Mouse (Mus musculus) heart, embryonic 12.5 days (tissue): Measurements from ENCODE around the gene Polrmt. TPM values are rescaled to one million over a fixed set of nuclear protein-coding genes. Genes with fewer than 3 reads are reported as not detected.

Source experiments
- ATAC-seq: fragments of 200-750 bp; cut with Nextera tagmentation; 2 replicates; pipeline ENCODE4 v1.8.0; 2017; ENCODE audit warnings: moderate TSS enrichment, moderate library complexity; ENCODE audit not compliant: insufficient number of reproducible peaks, low FRiP score
- H3K27ac ChIP-seq: fragments of 300-500 bp; sonication (generic); 2 replicates; pipeline ENCODE4 v1.5.1; 2016; ENCODE audit warnings: mild to moderate bottlenecking, moderate library complexity; ENCODE audit not compliant: poor library complexity, severe bottlenecking
- H3K27me3 ChIP-seq: fragments of 300-500 bp; sonication (generic); replicated peaks from 2 replicates; pipeline ENCODE4 v1.6.1; 2016; ENCODE audit warnings: mild to moderate bottlenecking, moderate library complexity
- H3K36me3 ChIP-seq: fragments of 300-500 bp; sonication (generic); 2 replicates; pipeline ENCODE4 v1.6.1; 2016; ENCODE audit warnings: mild to moderate bottlenecking, moderate library complexity
- H3K4me1 ChIP-seq: fragments of 300-500 bp; sonication (generic); replicated peaks from 2 replicates; pipeline ENCODE4 v1.6.1; 2016; ENCODE audit warnings: mild to moderate bottlenecking
- H3K4me2 ChIP-seq: fragments of 300-500 bp; sonication (generic); 2 replicates; pipeline ENCODE4 v1.6.1; 2016; ENCODE audit warnings: mild to moderate bottlenecking, moderate library complexity
- H3K4me3 ChIP-seq: fragments of 300-500 bp; sonication (generic); 2 replicates; pipeline ENCODE4 v1.5.1; 2016; ENCODE audit warnings: mild to moderate bottlenecking
- H3K9ac ChIP-seq: fragments of 300-500 bp; sonication (generic); 2 replicates; pipeline ENCODE4 v1.6.1; 2016; ENCODE audit warnings: mild to moderate bottlenecking, moderate library complexity
- H3K9me3 ChIP-seq: fragments of 300-500 bp; sonication (generic); replicated peaks from 2 replicates; pipeline ENCODE4 v1.6.1; 2016; ENCODE audit warnings: mild to moderate bottlenecking, moderate library complexity
- WGBS: fragments of 180-500 bp; shearing (Covaris S2); methylation state at CpG from one replicate; pipeline ENCODE4 v1.1.7; 2016; 5-methylcytosine and 5-hydroxymethylcytosine counted together
- polyA plus RNA-seq: library from polyadenylated mRNA; unstranded; fragments of >200 nt; fragmentation: Nextera tagmentation; extraction: Ambion mirVana; gene quantifications from 2 replicates; pipeline ENCODE4 v1.2.1, GENCODE M21; 2016

Gene Polrmt
- polyA plus RNA-seq, 1 experiment from 2014 or later: 35.4 TPM

DNA sequence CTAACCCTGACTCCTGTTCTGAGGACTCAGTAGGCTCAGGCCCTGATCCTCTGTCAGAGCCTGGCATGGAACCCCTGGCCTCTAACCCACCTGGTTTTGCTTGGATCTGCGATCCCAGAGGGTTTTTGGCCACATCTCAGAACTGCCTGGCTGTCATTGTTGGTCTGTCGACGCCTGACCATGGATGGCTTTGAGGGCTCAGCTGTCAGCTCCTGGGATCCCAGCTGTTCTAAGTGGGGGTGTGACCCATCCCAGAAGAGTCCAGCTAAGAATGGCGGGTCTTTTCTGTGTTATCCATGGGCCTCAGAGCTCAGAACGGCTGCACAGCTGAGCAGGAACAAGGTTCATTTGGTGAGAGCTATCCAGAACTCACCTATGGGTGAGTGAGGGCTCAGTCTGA lies 25.3 kb downstream of the Polrmt start:
- H3K27me3 ChIP-seq: peaks cover 67% of the 10 kb centered on the region
- H3K27ac ChIP-seq: no peak overlapping the region
- no peaks in the 10 kb centered on the region for H3K9me3 ChIP-seq
- H3K4me3 ChIP-seq: no peak overlapping the region
- no peak for ATAC-seq
- no peak overlapping the region for H3K4me2 ChIP-seq
- peaks cover 21% of the 10 kb centered on the region for H3K4me1 ChIP-seq
- no peak overlapping the region for H3K9ac ChIP-seq
- WGBS: 52% methylated on average over 5 of the region's 5 CpGs
- no peaks in the 10 kb centered on the region for H3K36me3 ChIP-seq

GRCm38 (mm10) chr10:79717640-79718357 lies 28.6 kb downstream of the Polrmt start:
- ATAC-seq: no peak
- H3K27me3 ChIP-seq: peaks cover 80% of the 10 kb centered on the region
- peaks cover 19% of the 10 kb centered on the region for H3K4me1 ChIP-seq
- 6% methylated on average over 42 of the region's 43 CpGs for WGBS
- H3K4me2 ChIP-seq: peak overlapping the region; percentile 98
- H3K9ac ChIP-seq: no peak overlapping the region
- H3K4me3 ChIP-seq: peak overlapping the region; percentile 58
- no peaks in the 10 kb centered on the region for H3K9me3 ChIP-seq
- no peak overlapping the region for H3K27ac ChIP-seq
- no peaks in the 10 kb centered on the region for H3K36me3 ChIP-seq

- H3K9me3 ChIP-seq: no peaks in the 10 kb centered on the region
- peaks cover 79% of the 10 kb centered on the region for H3K27me3 ChIP-seq
- H3K4me1 ChIP-seq: peaks cover 27% of the 10 kb centered on the region
- H3K9ac ChIP-seq: peak overlapping the region; percentile 63
- ATAC-seq: no peak
- 0% methylated on average over 44 of the region's 44 CpGs for WGBS
- peak overlapping the region; percentile 58 for H3K4me3 ChIP-seq
- peak overlapping the region; percentile 98 for H3K4me2 ChIP-seq
- peaks cover 2% of the 10 kb centered on the region for H3K36me3 ChIP-seq
- no peak overlapping the region for H3K27ac ChIP-seq
Measured at GRCm38 (mm10) chr10:79716988-79717355, 29.4 kb downstream of the Polrmt start.

- peaks cover 8% of the 10 kb centered on the region for H3K36me3 ChIP-seq
- H3K4me2 ChIP-seq: peak within 1 kb of the TSS; percentile 98
- peak within 1 kb of the TSS; percentile 63 for H3K9ac ChIP-seq
- peaks cover 73% of the 10 kb centered on the region for H3K27me3 ChIP-seq
- H3K27ac ChIP-seq: no peak within 1 kb of the TSS
- peak within 1 kb of the TSS; percentile 58 for H3K4me3 ChIP-seq
- peaks cover 27% of the 10 kb centered on the region for H3K4me1 ChIP-seq
- H3K9me3 ChIP-seq: no peaks in the 10 kb centered on the region
- WGBS: 4% methylated on average over 73 of the region's 91 CpGs
- no peak for ATAC-seq
Measured at GRCm38 (mm10) chr10:79716254-79716987, 30.0 kb downstream of the Polrmt start, which contains the start of gene Hcn2. Gene Hcn2, plus strand, starts transcription at chr10:79716634.

GRCm38 (mm10) chr10:79714996-79715395 lies 31.4 kb downstream of the Polrmt start:
- WGBS: 69% methylated on average over 4 of the region's 4 CpGs
- Histone ChIP-seq H3K27me3 (peaks cover 61% of the 10 kb centered on the region), H3K27ac (no peak overlapping the region), H3K36me3 (peaks cover 22% of the 10 kb centered on the region), H3K4me1 (peaks cover 35% of the 10 kb centered on the region), H3K4me2 (no peak overlapping the region), H3K9ac (no peak overlapping the region), H3K9me3 (no peaks in the 10 kb centered on the region), H3K4me3 (no peak overlapping the region)
- no peak for ATAC-seq

DNA sequence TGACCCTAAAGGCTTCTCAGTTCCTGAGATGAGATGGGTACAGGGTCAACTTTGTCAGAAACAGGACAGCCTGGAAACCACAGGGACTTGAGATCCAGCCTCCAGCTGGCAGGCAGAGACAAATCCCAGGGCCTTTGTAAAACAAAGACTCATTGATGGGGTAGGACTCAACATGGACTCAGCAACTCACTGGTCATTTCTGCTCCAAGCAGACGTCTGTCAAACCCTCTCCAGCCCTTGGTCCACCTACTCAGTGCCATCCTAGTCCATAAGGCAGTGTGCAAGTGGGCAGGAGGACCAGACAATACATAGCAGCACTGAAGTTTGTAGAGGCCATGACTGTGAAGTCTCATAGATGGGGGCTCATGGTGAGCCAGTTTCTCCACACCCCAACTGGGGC lies 33.2 kb downstream of the Polrmt start:
- WGBS: 37% methylated on average over 1 of the region's 1 CpGs

DNA sequence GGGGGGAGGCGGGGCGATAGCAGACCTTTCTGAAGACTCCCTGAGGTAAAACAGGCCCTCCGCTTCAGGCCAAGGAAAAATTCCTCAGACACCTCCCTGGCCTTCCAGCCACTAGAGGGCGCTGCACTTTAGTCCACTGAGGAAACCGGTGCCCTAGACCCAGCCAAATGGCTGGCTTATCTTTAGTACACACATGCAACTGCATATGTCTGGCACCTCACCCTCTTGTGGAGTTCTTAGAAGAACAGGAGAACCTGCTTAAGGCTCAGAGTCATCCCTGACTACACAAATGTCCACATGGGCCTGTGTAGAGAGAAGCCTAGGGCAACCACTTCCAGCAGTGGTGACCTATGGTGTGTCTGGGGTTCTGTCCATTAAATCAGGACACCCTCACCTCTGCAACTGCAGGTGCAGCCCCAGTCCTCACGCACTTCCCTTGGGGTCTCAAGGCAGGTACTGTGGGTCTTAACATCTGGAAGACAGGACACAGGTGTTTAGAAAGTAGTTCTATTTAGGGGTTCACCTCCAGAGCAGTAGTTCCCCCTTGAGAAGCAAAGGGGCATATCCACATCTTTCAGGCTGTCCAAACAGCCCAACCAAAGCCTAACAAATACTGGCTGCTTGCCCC lies 33.8 kb downstream of the Polrmt start:
- no peak overlapping the region for H3K9ac ChIP-seq
- 14% methylated on average over 4 of the region's 6 CpGs for WGBS
- no peak overlapping the region for H3K27ac ChIP-seq
- H3K4me1 ChIP-seq: peaks cover 57% of the 10 kb centered on the region
- peaks cover 37% of the 10 kb centered on the region for H3K27me3 ChIP-seq
- H3K36me3 ChIP-seq: peaks cover 40% of the 10 kb centered on the region
- ATAC-seq: peak; percentile 76
- no peak overlapping the region for H3K4me3 ChIP-seq
- H3K9me3 ChIP-seq: no peaks in the 10 kb centered on the region
- no peak overlapping the region for H3K4me2 ChIP-seq

More for the DNA sequence above, 33.2 kb downstream of the Polrmt start:
- Histone ChIP-seq H3K36me3 (peaks cover 39% of the 10 kb centered on the region), H3K27me3 (peaks cover 43% of the 10 kb centered on the region), H3K4me1 (peaks cover 54% of the 10 kb centered on the region), H3K9me3 (no peaks in the 10 kb centered on the region), H3K9ac (no peak overlapping the region), H3K4me2 (no peak overlapping the region), H3K27ac (no peak overlapping the region), H3K4me3 (no peak overlapping the region)
- ATAC-seq: no peak

DNA sequence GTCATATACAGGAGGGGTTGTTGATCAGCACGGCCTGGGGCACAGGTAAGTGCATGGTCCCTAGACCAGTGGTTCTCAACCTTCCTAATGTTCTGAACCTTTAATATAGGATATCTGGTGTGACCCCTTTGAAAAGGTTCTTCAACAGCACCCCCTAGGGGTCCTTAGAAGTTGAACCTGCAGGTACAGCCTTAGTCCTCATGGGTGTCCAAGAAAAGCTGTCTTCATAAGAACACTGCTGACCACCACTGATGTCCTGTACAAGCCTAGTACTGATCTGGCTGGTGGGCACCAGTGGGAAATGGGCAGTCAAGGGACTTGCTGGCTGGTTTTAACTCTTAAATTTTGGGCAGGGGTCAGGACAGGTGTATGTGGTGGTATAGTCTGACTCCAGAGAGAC lies 34.4 kb downstream of the Polrmt start:
- no peak overlapping the region for H3K9ac ChIP-seq
- H3K27ac ChIP-seq: no peak overlapping the region
- peaks cover 31% of the 10 kb centered on the region for H3K27me3 ChIP-seq
- no peak for ATAC-seq
- 82% methylated on average over 1 of the region's 1 CpGs for whole genome bisulfite sequencing
- peaks cover 45% of the 10 kb centered on the region for H3K36me3 ChIP-seq
- H3K4me1 ChIP-seq: peaks cover 57% of the 10 kb centered on the region
- no peak overlapping the region for H3K4me3 ChIP-seq
- H3K4me2 ChIP-seq: no peak overlapping the region
- no peaks in the 10 kb centered on the region for H3K9me3 ChIP-seq

DNA sequence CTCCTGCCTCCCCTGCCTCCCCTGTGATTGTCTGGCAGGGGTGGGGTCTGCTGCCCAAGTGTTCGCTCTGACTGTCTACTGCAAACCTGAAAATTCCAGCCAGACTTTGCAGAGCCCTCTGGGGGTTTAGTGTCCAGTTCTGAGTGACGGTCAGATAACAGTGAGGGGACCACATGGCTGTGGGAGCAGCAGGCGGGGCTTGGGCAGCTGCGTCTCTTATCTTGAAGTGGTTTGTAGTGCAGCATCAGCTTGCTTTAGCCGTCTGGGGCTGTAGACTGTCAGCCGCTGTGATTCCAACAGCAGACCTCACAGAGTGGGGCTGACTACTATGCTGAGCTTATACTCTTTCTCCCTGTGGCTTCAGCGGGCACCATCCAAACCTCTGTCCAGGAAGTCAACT lies 37.1 kb downstream of the Polrmt start:
- H3K4me1 ChIP-seq: peaks cover 69% of the 10 kb centered on the region
- H3K4me3 ChIP-seq: peak overlapping the region; percentile 7; the same call in 1 of the 2 replicates
- peak overlapping the region; percentile 73 for H3K27ac ChIP-seq
- H3K9ac ChIP-seq: 0 out of 2 replicates have a peak overlapping the region, but pooled peaks have one; percentile 2
- WGBS: 16% methylated on average over 7 of the region's 7 CpGs
- H3K9me3 ChIP-seq: no peaks in the 10 kb centered on the region
- ATAC-seq: peak; percentile 22; the same call in 1 of the 2 replicates
- H3K4me2 ChIP-seq: peak overlapping the region; percentile 45
- peaks cover 53% of the 10 kb centered on the region for H3K36me3 ChIP-seq
- peaks cover 5% of the 10 kb centered on the region; the same call in 1 of the 2 replicates for H3K27me3 ChIP-seq

GRCm38 (mm10) chr10:79708668-79709067 lies 37.7 kb downstream of the Polrmt start:
- Histone ChIP-seq H3K9me3 (no peaks in the 10 kb centered on the region), H3K4me2 (peak overlapping the region; percentile 45), H3K27me3 (no peaks in the 10 kb centered on the region), H3K9ac (peak overlapping the region; percentile 39), H3K4me1 (peaks cover 69% of the 10 kb centered on the region), H3K36me3 (peaks cover 53% of the 10 kb centered on the region), H3K4me3 (peak overlapping the region; percentile 7; the same call in 1 of the 2 replicates), H3K27ac (peak overlapping the region; percentile 73)
- no peak for ATAC-seq
- WGBS: 70% methylated on average over 21 of the region's 21 CpGs

GRCm38 (mm10) chr10:79707759-79708158 lies 38.6 kb downstream of the Polrmt start:
- no peak for ATAC-seq
- WGBS: 44% methylated on average over 4 of the region's 4 CpGs

More at GRCm38 (mm10) chr10:79707759-79708158, 38.6 kb downstream of the Polrmt start:
- peaks cover 53% of the 10 kb centered on the region for H3K36me3 ChIP-seq
- peaks cover 67% of the 10 kb centered on the region for H3K4me1 ChIP-seq
- no peak overlapping the region for H3K27ac ChIP-seq
- no peak overlapping the region for H3K9ac ChIP-seq
- no peaks in the 10 kb centered on the region for H3K27me3 ChIP-seq
- no peaks in the 10 kb centered on the region for H3K9me3 ChIP-seq
- H3K4me2 ChIP-seq: peak overlapping the region; percentile 98
- H3K4me3 ChIP-seq: no peak overlapping the region
